Mouse (Mus musculus): ENCODE data around the gene Daxx. TPM values are rescaled to one million over a fixed set of nuclear protein-coding genes. Genes with fewer than 3 reads are reported as not detected.

The Daxx gene
- polyA plus RNA-seq, 1 experiment from 2014 or later, result 37.5 TPM

- H3K9ac ChIP-seq, result peak within 1 kb of the TSS; percentile 86
- ATAC-seq, result peak; percentile 87
Observed at GRCm38 (mm10) chr17:33929371-33930279, 20.4 kb downstream of the Daxx start, which contains the start of gene Rgl2. TSS of gene Rgl2 (plus strand) at chr17:33929543.

DNA sequence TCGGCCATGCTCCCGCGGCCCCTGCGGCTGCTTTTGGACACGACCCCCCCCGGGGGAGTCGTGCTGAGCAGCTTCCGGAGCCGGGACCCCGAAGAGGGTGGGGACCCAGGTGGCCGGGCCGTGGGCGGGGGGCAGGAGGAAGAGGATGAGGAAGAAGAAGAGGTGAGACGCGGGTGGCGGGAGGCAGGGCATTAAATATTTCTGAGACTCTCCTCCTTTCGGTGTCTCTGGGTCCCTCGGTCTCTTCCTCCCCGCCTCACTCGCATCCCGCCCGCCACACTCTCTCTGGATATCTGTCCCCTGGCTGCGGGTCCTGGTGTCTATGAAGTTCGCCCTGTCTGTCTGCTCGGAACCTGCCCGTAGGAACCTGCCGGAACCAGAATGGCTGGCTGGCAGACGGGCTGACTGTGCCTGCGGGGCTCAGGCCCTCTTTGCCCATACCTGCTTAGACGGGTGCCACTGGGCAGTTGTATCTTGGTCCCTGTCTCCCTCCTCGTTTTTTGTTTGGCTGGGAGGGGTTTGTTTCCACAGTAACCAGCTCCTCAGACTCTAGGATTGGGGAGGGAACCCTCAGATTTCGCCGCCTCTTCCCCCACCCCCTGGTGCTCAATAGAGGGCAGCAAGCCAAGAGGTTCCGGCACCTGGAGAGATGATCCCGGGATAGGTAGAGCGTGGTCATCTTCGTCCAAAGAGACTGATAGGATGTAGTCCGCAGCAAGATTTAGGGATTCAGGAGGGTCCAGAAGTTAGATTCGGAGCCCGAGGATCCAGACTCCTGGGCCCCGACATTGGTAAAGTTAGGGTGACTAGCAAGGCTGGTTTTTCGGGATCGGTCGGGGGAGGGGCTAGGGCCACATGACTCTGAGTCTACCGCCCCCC is 21.3 kb downstream of the Daxx start:
- peak overlapping the region; percentile 97 for H3K27ac ChIP-seq
- peak overlapping the region; percentile 86 for H3K9ac ChIP-seq
- H3K27me3 ChIP-seq (replicated peaks), result no peaks in the 10 kb centered on the region
- H3K36me3 ChIP-seq, result peaks cover 17% of the 10 kb centered on the region
- H3K4me2 ChIP-seq (replicated peaks), result peak overlapping the region; percentile 97
- peak; percentile 19; the same call in 1 of the 2 replicates for ATAC-seq
- under 1% methylated on average over 44 of the region's 45 CpGs for WGBS
- peak overlapping the region; percentile 88 for H3K4me3 ChIP-seq (replicated peaks)
- H3K9me3 ChIP-seq, result no peaks in the 10 kb centered on the region
- H3K4me1 ChIP-seq (replicated peaks), result peaks cover 17% of the 10 kb centered on the region

More at GRCm38 (mm10) chr17:33929371-33930279, 20.4 kb downstream of the Daxx start, which contains the start of gene Rgl2:
- Histone ChIP-seq H3K4me1 (replicated peaks) (peaks cover 17% of the 10 kb centered on the region), H3K4me2 (replicated peaks) (peak within 1 kb of the TSS; percentile 97), H3K4me3 (replicated peaks) (peak within 1 kb of the TSS; percentile 88), H3K9me3 (no peaks in the 10 kb centered on the region), H3K27ac (peak within 1 kb of the TSS; percentile 97), H3K27me3 (replicated peaks) (no peaks in the 10 kb centered on the region), H3K36me3 (peaks cover 19% of the 10 kb centered on the region)
- WGBS, result under 1% methylated on average over 77 of the region's 80 CpGs

DNA sequence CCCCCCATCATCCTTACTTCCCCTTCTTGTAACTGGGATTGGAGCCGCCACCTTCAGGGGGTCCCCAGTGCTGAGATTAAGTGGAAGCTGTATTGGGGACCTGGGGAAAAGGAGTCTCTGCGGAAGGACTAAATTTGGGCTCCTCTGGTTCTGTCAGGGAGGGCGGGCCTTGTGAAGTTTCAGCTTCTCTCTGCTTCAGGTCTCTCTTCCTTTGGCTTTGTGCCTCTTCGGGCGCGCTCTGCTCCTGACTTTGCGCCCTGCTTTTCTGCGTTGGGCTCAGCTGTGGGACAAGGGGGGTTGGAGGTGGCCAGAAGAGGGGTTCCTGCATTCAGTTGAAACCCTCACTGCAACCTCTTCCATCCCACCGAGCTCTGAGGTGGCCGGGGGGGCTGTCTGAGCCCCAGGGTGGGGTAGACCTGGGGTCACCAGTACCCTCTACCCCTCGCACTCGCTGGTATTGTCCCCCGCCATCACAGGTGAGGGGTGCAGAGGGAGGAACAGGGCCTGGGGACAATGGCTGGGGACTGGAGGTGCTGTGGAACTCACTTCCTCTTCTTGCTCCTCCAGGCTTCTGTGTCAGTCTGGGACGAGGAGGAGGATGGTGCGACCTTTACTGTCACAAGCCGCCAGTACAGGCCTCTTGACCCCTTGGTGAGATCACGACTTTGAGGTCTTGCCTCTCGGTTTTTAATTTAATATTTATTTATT is 22.1 kb downstream of the Daxx start:
- Histone ChIP-seq H3K27ac (0 out of 2 replicates have a peak overlapping the region, but pooled peaks have one; percentile 9), H3K4me2 (replicated peaks) (peak overlapping the region; percentile 97), H3K27me3 (replicated peaks) (no peaks in the 10 kb centered on the region), H3K4me1 (replicated peaks) (peaks cover 17% of the 10 kb centered on the region), H3K36me3 (peaks cover 16% of the 10 kb centered on the region; the same call in 1 of the 2 replicates), H3K4me3 (replicated peaks) (peak overlapping the region; percentile 88), H3K9ac (peak overlapping the region; percentile 86), H3K9me3 (no peaks in the 10 kb centered on the region)
- ATAC-seq, result no peak
- WGBS, result 40% methylated on average over 18 of the region's 18 CpGs

DNA sequence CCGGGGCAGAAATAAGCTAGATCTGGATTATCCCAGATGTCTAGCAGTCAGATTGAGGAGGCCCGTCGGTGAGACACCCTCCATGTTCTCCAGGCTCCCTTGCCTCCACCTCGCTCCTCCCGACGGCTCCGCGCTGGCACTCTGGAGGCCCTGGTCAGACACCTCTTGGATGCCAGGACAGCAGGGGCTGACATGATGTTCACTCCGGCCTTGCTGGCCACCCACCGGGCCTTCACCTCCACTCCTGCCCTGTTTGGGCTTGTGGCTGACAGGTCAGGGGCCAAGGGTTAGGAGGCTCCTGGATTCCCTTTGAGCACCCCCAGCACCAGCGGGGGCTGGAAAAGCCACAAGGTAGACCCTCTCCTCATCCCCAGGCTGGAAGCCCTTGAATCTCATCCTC is 22.7 kb downstream of the Daxx start:
- 93% methylated on average over 11 of the region's 11 CpGs for WGBS
- no peak overlapping the region for H3K4me3 ChIP-seq (replicated peaks)
- no peak overlapping the region for H3K27ac ChIP-seq
- ATAC-seq, result no peak
- H3K4me2 ChIP-seq (replicated peaks), result no peak overlapping the region
- H3K9ac ChIP-seq, result no peak overlapping the region
- no peaks in the 10 kb centered on the region for H3K27me3 ChIP-seq (replicated peaks)
- no peaks in the 10 kb centered on the region for H3K9me3 ChIP-seq
- H3K36me3 ChIP-seq, result peaks cover 18% of the 10 kb centered on the region; the same call in 1 of the 2 replicates
- peaks cover 17% of the 10 kb centered on the region for H3K4me1 ChIP-seq (replicated peaks)

DNA sequence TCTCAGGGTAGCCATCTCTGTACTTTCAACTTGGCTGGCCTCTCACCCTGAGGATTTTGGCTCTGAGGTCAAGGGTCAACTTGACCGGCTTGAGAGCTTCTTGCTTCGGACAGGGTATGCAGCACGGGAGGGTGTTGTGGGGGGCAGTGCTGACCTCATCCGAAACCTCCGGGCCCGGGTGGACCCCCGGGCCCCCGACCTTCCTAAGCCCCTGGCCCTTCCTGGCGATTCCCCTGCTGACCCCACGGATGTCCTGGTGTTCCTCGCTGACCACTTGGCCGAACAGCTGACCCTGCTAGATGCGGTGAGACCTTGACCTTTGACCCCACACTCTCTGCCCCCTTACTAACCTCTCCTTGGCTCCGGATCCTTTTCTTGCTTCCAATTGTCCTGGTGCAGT is 23.2 kb downstream of the Daxx start:
- no peaks in the 10 kb centered on the region for H3K27me3 ChIP-seq (replicated peaks)
- H3K4me3 ChIP-seq (replicated peaks), result no peak overlapping the region
- H3K4me1 ChIP-seq (replicated peaks), result peaks cover 17% of the 10 kb centered on the region
- H3K27ac ChIP-seq, result no peak overlapping the region
- H3K36me3 ChIP-seq, result peaks cover 23% of the 10 kb centered on the region
- H3K9me3 ChIP-seq, result no peaks in the 10 kb centered on the region
- no peak for ATAC-seq
- H3K4me2 ChIP-seq (replicated peaks), result no peak overlapping the region
- no peak overlapping the region for H3K9ac ChIP-seq
- WGBS, result 88% methylated on average over 14 of the region's 14 CpGs

- H3K4me1 ChIP-seq (replicated peaks), result peaks cover 15% of the 10 kb centered on the region
- ATAC-seq, result no peak
- peaks cover 22% of the 10 kb centered on the region for H3K36me3 ChIP-seq
- H3K27ac ChIP-seq, result no peak overlapping the region
- WGBS, result 91% methylated on average over 15 of the region's 15 CpGs
- H3K9me3 ChIP-seq, result no peaks in the 10 kb centered on the region
- H3K9ac ChIP-seq, result no peak overlapping the region
- no peak overlapping the region for H3K4me2 ChIP-seq (replicated peaks)
- no peak overlapping the region for H3K4me3 ChIP-seq (replicated peaks)
- no peaks in the 10 kb centered on the region for H3K27me3 ChIP-seq (replicated peaks)
Observed at GRCm38 (mm10) chr17:33932970-33933369, 23.8 kb downstream of the Daxx start.

DNA sequence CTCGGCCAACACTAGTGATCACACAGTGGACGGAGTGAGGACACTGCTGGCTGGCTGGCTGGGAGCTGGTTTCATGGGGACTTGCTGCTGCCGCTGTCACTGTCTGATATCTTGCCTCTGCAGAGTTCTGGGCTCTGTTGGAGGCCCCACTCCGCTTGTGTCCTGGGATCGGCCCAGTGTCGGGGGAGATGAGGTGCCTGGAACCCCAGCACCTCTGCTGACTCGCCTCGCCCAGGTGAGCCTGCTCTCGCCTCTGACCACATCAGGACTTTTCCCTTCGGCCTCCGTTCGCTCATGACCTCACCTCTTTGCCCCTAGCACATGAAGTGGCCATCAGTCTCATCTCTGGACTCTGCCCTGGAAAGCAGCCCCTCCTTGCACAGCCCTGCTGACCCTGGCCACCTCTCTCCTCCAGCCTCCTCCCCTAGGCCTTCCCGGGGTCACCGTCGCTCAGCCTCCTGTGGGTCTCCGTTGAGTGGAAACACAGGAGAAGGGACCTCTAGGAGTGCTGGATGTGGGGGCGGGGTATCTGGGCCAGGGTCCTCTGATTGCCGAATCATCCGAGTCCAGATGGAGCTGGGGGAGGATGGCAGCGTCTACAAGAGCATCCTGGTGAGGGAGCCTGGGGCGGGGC is 26.3 kb downstream of the Daxx start:
- H3K4me2 ChIP-seq (replicated peaks), result no peak overlapping the region
- no peak for ATAC-seq
- no peak overlapping the region for H3K9ac ChIP-seq
- H3K27me3 ChIP-seq (replicated peaks), result no peaks in the 10 kb centered on the region
- no peak overlapping the region for H3K27ac ChIP-seq
- H3K9me3 ChIP-seq, result no peaks in the 10 kb centered on the region
- WGBS, result 86% methylated on average over 21 of the region's 21 CpGs
- peaks cover 22% of the 10 kb centered on the region for H3K36me3 ChIP-seq
- H3K4me1 ChIP-seq (replicated peaks), result peaks cover 20% of the 10 kb centered on the region
- no peak overlapping the region for H3K4me3 ChIP-seq (replicated peaks)

DNA sequence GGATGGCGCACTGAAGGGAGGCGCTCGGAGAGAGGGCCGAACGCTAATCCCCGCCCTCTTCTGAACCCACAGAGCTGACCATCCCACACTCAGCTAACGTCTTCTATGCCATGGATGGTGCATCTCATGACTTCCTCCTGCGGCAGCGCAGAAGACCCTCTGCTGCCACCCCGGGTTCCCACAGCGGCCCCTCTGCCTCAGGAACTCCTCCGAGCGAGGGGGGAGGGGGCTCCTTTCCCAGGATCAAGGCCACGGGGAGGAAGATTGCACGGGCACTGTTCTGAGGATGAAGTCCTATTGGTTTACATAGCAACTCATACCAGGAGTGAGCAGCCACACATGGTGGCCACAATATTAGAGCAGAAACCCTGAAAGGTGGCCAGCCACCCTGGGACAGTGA is 27.8 kb downstream of the Daxx start:
- Histone ChIP-seq H3K4me1 (replicated peaks) (peaks cover 22% of the 10 kb centered on the region), H3K4me3 (replicated peaks) (no peak overlapping the region), H3K27ac (no peak overlapping the region), H3K36me3 (peaks cover 21% of the 10 kb centered on the region), H3K4me2 (replicated peaks) (no peak overlapping the region), H3K9me3 (no peaks in the 10 kb centered on the region), H3K27me3 (replicated peaks) (no peaks in the 10 kb centered on the region), H3K9ac (no peak overlapping the region)
- ATAC-seq, result no peak
- 82% methylated on average over 15 of the region's 15 CpGs for WGBS

DNA sequence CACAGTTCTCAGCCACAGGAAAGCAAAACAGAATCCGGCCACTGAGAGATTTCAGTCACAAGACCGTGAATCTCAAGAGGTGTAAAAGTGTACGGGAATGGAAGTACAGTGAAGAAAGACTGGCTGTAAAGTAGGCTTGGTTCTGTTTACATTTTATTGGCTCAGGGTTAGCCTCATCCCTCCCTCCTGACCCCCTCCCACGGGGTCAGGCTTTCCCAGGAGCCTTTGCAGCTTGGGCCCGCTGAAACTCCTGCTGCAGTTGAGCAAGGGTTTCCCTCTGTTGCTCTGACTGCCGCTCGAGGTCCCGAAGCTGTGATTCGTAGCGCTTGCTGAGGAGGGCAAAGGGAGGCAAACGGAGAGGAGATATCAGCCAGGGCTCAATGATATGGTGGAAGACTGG is 29.6 kb downstream of the Daxx start:
- Histone ChIP-seq H3K27ac (no peak overlapping the region), H3K4me3 (replicated peaks) (peak overlapping the region; percentile 83; the same call in 1 of the 2 replicates), H3K4me2 (replicated peaks) (peak overlapping the region; percentile 93), H3K9ac (peak overlapping the region; percentile 77; the same call in 1 of the 2 replicates), H3K36me3 (peaks cover 16% of the 10 kb centered on the region), H3K4me1 (replicated peaks) (peaks cover 22% of the 10 kb centered on the region), H3K27me3 (replicated peaks) (no peaks in the 10 kb centered on the region), H3K9me3 (no peaks in the 10 kb centered on the region)
- ATAC-seq, result no peak
- WGBS, result 73% methylated on average over 11 of the region's 11 CpGs

- WGBS, result under 1% methylated on average over 36 of the region's 36 CpGs
- H3K9me3 ChIP-seq, result no peaks in the 10 kb centered on the region
- H3K4me3 ChIP-seq (replicated peaks), result peak within 1 kb of the TSS; percentile 83
- H3K36me3 ChIP-seq, result peaks cover 26% of the 10 kb centered on the region
- H3K27me3 ChIP-seq (replicated peaks), result no peaks in the 10 kb centered on the region
- peaks cover 22% of the 10 kb centered on the region for H3K4me1 ChIP-seq (replicated peaks)
- peak within 1 kb of the TSS; percentile 93 for H3K4me2 ChIP-seq (replicated peaks)
- H3K9ac ChIP-seq, result peak within 1 kb of the TSS; percentile 77
- peak within 1 kb of the TSS; percentile 18; the same call in 1 of the 2 replicates for H3K27ac ChIP-seq
- ATAC-seq, result peak; percentile 94
Observed at GRCm38 (mm10) chr17:33940206-33940805, 31.1 kb downstream of the Daxx start, which contains the start of the genes Pfdn6 and Wdr46. TSS of gene Pfdn6 (minus strand) at chr17:33940343. TSS of gene Wdr46 (plus strand) at chr17:33940660.

DNA sequence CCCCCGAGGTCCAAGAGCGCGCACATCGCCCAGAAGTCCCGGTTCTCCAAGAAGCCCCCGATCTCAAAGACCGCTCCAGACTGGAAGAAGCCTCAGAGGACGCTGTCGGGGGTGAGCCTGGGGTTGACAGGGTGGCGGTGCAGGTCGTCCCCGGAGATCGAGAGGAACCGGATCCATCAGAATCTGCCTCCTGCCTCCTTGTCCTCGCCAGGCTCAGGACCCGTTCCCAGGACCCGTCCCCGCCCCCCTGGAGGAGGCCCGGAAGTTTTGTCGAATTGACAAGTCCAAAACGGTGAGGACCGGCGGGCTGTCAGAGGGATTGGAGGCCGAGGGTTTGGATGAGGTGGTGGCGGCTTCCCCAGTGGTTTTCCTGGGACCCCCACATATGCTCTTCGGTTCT is 31.8 kb downstream of the Daxx start:
- Histone ChIP-seq H3K27ac (no peak overlapping the region), H3K4me3 (replicated peaks) (peak overlapping the region; percentile 83), H3K27me3 (replicated peaks) (no peaks in the 10 kb centered on the region), H3K4me1 (replicated peaks) (peaks cover 22% of the 10 kb centered on the region), H3K9ac (peak overlapping the region; percentile 69), H3K4me2 (replicated peaks) (peak overlapping the region; percentile 93), H3K9me3 (no peaks in the 10 kb centered on the region), H3K36me3 (peaks cover 28% of the 10 kb centered on the region)
- ATAC-seq, result peak; percentile 12; the same call in 1 of the 2 replicates
- whole genome bisulfite sequencing, result 1% methylated on average over 26 of the region's 26 CpGs
